15 mouse cellular contexts compared by ENCODE assay signal in genomic region chr2:90509268-90509667, GRCm38 (mm10).
A peak's percentile ranks its signal among the peaks of the same experiment; 100 is the strongest.
DNase-seq lines count a peak whose midpoint lies in the region; ATAC-seq lines count a peak whose summit lies in the region.
"Had no signal": no experiment of that assay in that cellular context is flagged by ENCODE, and none has a peak within 500 bp of the region (broad histone marks: within the 10 kb centered on the region; RNA-seq: fewer than 3 reads in every experiment).

No protein-coding gene starts in this region.

- H3K4me1 ChIP-seq in midbrain, embryonic 11.5 days (ENCODE audit: control insufficient read depth, insufficient read depth, low read length), result peaks cover 8% of the 10 kb centered on the region

- H3K4me2 ChIP-seq in midbrain, embryonic 11.5 days, result no peak overlapping the region
- H3K4me2 ChIP-seq: hindbrain, embryonic 15.5 days; limb, embryonic 15.5 days had no signal

- intact Hi-C loops in heart, postnatal 25 days (cut with DNase I), result loop anchor here (5.0 kb wide), 1 partner anchor 68 kb away; no protein-coding TSS in a partner anchor

- no peak overlapping the region for H3K27ac ChIP-seq in midbrain, embryonic 11.5 days (ENCODE audit: low read depth, low read length)
- H3K27ac ChIP-seq: hindbrain, embryonic 15.5 days; limb, embryonic 15.5 days had no signal

- H3K9me3 ChIP-seq in midbrain, embryonic 11.5 days (ENCODE audit: control insufficient read depth, low read length), result no peaks in the 10 kb centered on the region
- H3K9me3 ChIP-seq: hindbrain, embryonic 15.5 days; limb, embryonic 15.5 days had no signal

- no peak overlapping the region for H3K4me3 ChIP-seq in midbrain, embryonic 11.5 days (ENCODE audit: low read depth, low read length)
- H3K4me3 ChIP-seq: hindbrain, embryonic 15.5 days; limb, embryonic 15.5 days had no signal

- H3K27me3 ChIP-seq in midbrain, embryonic 11.5 days (ENCODE audit: control insufficient read depth, insufficient read depth, low read length), result no peaks in the 10 kb centered on the region
- H3K27me3 ChIP-seq: hindbrain, embryonic 15.5 days; limb, embryonic 15.5 days had no signal

- H3K9ac ChIP-seq in midbrain, embryonic 11.5 days (ENCODE audit: low read length), result no peak overlapping the region
- H3K9ac ChIP-seq: hindbrain, embryonic 15.5 days; limb, embryonic 15.5 days had no signal

- ATAC-seq in midbrain, embryonic 11.5 days (ENCODE audit: low FRiP score), result no peak
- no peak for ATAC-seq in erythroid progenitor cell, adult 5-6 weeks (replicated peaks; ENCODE audit: low FRiP score, poor library complexity, severe bottlenecking)
- ATAC-seq: forebrain, embryonic 16.5 days had no signal

- DNase-seq in 416B (ENCODE audit: low read depth), result peak; percentile 30
- peak; percentile 30 for DNase-seq in NIH3T3 (ENCODE audit: low read depth)
- peak; percentile 69 for DNase-seq in gastrocnemius, adult 18-20 months (ENCODE audit: low spot score)
- peak; percentile 50 for DNase-seq in heart, postnatal 25 days (ENCODE audit: low spot score)
- no peak for DNase-seq in midbrain, embryonic 11.5 days (ENCODE audit: low spot score, missing footprints)
- no peak for DNase-seq in ovary, postnatal 10 days (ENCODE audit: low spot score)
- DNase-seq: cerebellum, adult 9-10 months; embryo, embryonic 11 days; kidney, adult 2 months; lung, adult 2 months; thymus, adult 18-20 months had no signal

- WGBS in midbrain, embryonic 11.5 days, result 93% methylated on average over 4 of the region's 4 CpGs

- H3K36me3 ChIP-seq in midbrain, embryonic 11.5 days (ENCODE audit: control insufficient read depth, insufficient read depth, low read length), result no peaks in the 10 kb centered on the region
- H3K36me3 ChIP-seq: hindbrain, embryonic 15.5 days; limb, embryonic 15.5 days had no signal

Comparison
In these comparisons a context has a peak if more than half of its experiments do, and no peak if none do; other contexts are left out.
1. DNase-seq: peak in 416B (single experiment), NIH3T3 (single experiment), gastrocnemius, adult 18-20 months (single experiment) and heart, postnatal 25 days (single experiment); none in midbrain, embryonic 11.5 days (single experiment) and ovary, postnatal 10 days (single experiment).